Mouse (Mus musculus) adrenal gland, adult 18-20 months (tissue): Measurements from ENCODE around the gene Trim10. TPM values are rescaled to one million over a fixed set of nuclear protein-coding genes. Genes with fewer than 3 reads are reported as not detected.
A peak's percentile ranks its signal among the peaks of the same experiment; 100 is the strongest.

ENCODE experiments used
- DNase-seq, 2 experiments: peaks; one replicate each; pipeline ENCODE4 v3.0.0; 2021 to 2022; ENCODE audit warnings: low spot score in 2 of 2
- total RNA-seq, 2 experiments: library from RNA; stranded (reverse); gene quantifications; 1 replicate in 1 of 2; 2 replicates in 1 of 2; pipeline ENCODE4 v1.2.3; 2021

The Trim10 gene
- total RNA-seq, 2 experiments from 2014 or later, result 0.22 TPM; not detected in 1

GRCm38 (mm10) chr17:36908235-36908634 lies 38.9 kb downstream of the Trim10 start:
- no peak for DNase-seq

- no peak for DNase-seq
These were observed 40.4 kb downstream of the Trim10 start for GRCm38 (mm10) chr17:36909802-36910201.

GRCm38 (mm10) chr17:36912031-36912430 lies 42.7 kb downstream of the Trim10 start:
- no peak for DNase-seq

GRCm38 (mm10) chr17:36914108-36914507 lies 44.7 kb downstream of the Trim10 start:
- peak; percentile 69 to 79 for DNase-seq

GRCm38 (mm10) chr17:36915076-36915475 lies 45.7 kb downstream of the Trim10 start:
- DNase-seq, result peak; percentile 67 to 70

- peak; percentile 39 to 61 for DNase-seq
These were observed 50.9 kb downstream of the Trim10 start for GRCm38 (mm10) chr17:36920239-36920638.

- no peak for DNase-seq
These were observed 53.3 kb downstream of the Trim10 start for GRCm38 (mm10) chr17:36922715-36923114.

- DNase-seq, result no peak
These were observed 54.1 kb downstream of the Trim10 start for GRCm38 (mm10) chr17:36923491-36923890.

Other genes with a start within 250 kb of the Trim10 start
- gene H2-M9, start 226.9 kb upstream of the Trim10 start, total RNA-seq, result under 1 TPM in 1 of 2 experiments, not detected in 1; 0.54 TPM
- gene H2-M1, start 197.4 kb upstream of the Trim10 start, total RNA-seq, result not detected
- gene H2-M10.5, start 96.7 kb upstream of the Trim10 start, total RNA-seq, result not detected
- not detected for gene H2-M10.6, start 57.4 kb upstream of the Trim10 start, total RNA-seq
- gene Trim26, start 32.4 kb upstream of the Trim10 start, total RNA-seq, result 10 to 100 TPM; 45.1 to 49.8 TPM
- not detected for gene Trim15, start 2.4 kb upstream of the Trim10 start, total RNA-seq
- under 1 TPM; 0.26 to 0.53 TPM for gene Trim40, start 20.5 kb downstream of the Trim10 start, total RNA-seq
- gene Trim31, start 28.5 kb downstream of the Trim10 start, total RNA-seq, result not detected
- under 1 TPM; 0.61 to 0.86 TPM for gene Rnf39, start 73.3 kb downstream of the Trim10 start, total RNA-seq
- gene Ppp1r11, start 82.2 kb downstream of the Trim10 start, total RNA-seq, result 100 to 1,000 TPM in 1 of 2 experiments, 10 to 100 TPM in 1; 84.2 to 100 TPM
- gene Znrd1, start 89.0 kb downstream of the Trim10 start, total RNA-seq, result 10 to 100 TPM; 45.3 to 50.7 TPM
- 10 to 100 TPM; 12.4 to 13.3 TPM for gene Znrd1as, start 89.0 kb downstream of the Trim10 start, total RNA-seq
- not detected for gene 2410137M14Rik, start 111.7 kb downstream of the Trim10 start, total RNA-seq
- not detected for gene H2-M5, start 120.0 kb downstream of the Trim10 start, total RNA-seq
- gene Zfp57, start 131.6 kb downstream of the Trim10 start, total RNA-seq, result 1 to 10 TPM; 2.5 to 3.5 TPM
- not detected for gene Mog, start 153.8 kb downstream of the Trim10 start, total RNA-seq
- 10 to 100 TPM; 23.3 to 28.6 TPM for gene Gabbr1, start 176.4 kb downstream of the Trim10 start, total RNA-seq
- not detected for gene Olfr90, start 218.9 kb downstream of the Trim10 start, total RNA-seq
- gene Olfr91, start 228.7 kb downstream of the Trim10 start, total RNA-seq, result not detected